Mouse (Mus musculus): ENCODE results near the gene Piezo1.

- TF ChIP-seq CTCF (IDR thresholded peaks at IDR 0.05; ENCODE audit: low read depth, low read length): no peak
- no peak for TF ChIP-seq POLR2A (IDR thresholded peaks at IDR 0.05; ENCODE audit: insufficient read depth, low read length)
- no peak for TF ChIP-seq EP300 (IDR thresholded peaks at IDR 0.05; ENCODE audit: insufficient read depth, low read depth, low read length)
Measured at GRCm38 (mm10) chr8:122482448-122482847, 68.7 kb downstream of the Piezo1 start.
